Mouse (Mus musculus) MEL (cell line): ENCODE measurements around the gene Yrdc.

Source experiments
- CHD1 ChIP-seq: IDR thresholded peaks from 2 replicates; pipeline ENCODE4 v1.6.1; 2012; ENCODE audit warnings: low read depth, mild to moderate bottlenecking, inconsistent platforms, low read length, improper control_type of control experiment
- CTCF ChIP-seq, 3 experiments: IDR thresholded peaks in 2 of 3; conservative IDR thresholded peaks in 1 of 3; 2 replicates each; pipeline ENCODE4 v1.5.1; 2011 to 2012; ENCODE audit warnings: low read length in 3 of 3, low read depth in 2 of 3, mild to moderate bottlenecking in 2 of 3, improper control_type of control experiment in 1 of 3, inconsistent platforms in 1 of 3, mixed read lengths in 1 of 3, moderate library complexity in 1 of 3; ENCODE audit not compliant: control insufficient read depth in 1 of 3, insufficient read depth in 1 of 3, poor library complexity in 1 of 3, severe bottlenecking in 1 of 3
- E2F4 ChIP-seq: IDR thresholded peaks from 2 replicates; pipeline ENCODE4 v1.6.1; 2011; ENCODE audit warnings: low read depth, low read length, improper control_type of control experiment, borderline replicate concordance
- GABPA ChIP-seq: IDR thresholded peaks from 2 replicates; pipeline ENCODE4 v1.6.1; 2012; ENCODE audit warnings: low read depth, mild to moderate bottlenecking, inconsistent platforms, low read length, improper control_type of control experiment, moderate library complexity
- HCFC1 ChIP-seq: IDR thresholded peaks from 2 replicates; pipeline ENCODE4 v1.6.1; 2012; ENCODE audit warnings: low read depth, mild to moderate bottlenecking, inconsistent platforms, low read length, improper control_type of control experiment, moderate library complexity
- MEF2A ChIP-seq: IDR thresholded peaks from 2 replicates; pipeline ENCODE4 v1.6.1; 2014; ENCODE audit warnings: low read depth, mild to moderate bottlenecking, inconsistent platforms, low read length, improper control_type of control experiment; ENCODE audit not compliant: poor library complexity, insufficient replicate concordance, severe bottlenecking; ENCODE audit errors: extremely low read depth
- MYC ChIP-seq: IDR thresholded peaks from 2 replicates; pipeline ENCODE4 v1.6.1; 2011; ENCODE audit warnings: low read depth, mild to moderate bottlenecking, low read length, improper control_type of control experiment, moderate library complexity
- NRF1 ChIP-seq: IDR thresholded peaks from 2 replicates; pipeline ENCODE4 v1.6.1; 2014; ENCODE audit warnings: low read depth, mild to moderate bottlenecking, inconsistent platforms, low read length, improper control_type of control experiment, moderate library complexity; ENCODE audit not compliant: poor library complexity, insufficient read depth, severe bottlenecking
- POLR2A ChIP-seq, 2 experiments: IDR thresholded peaks; 2 replicates each; pipeline ENCODE4 v1.6.1; 2011 to 2012; ENCODE audit warnings: low read length in 2 of 2, mild to moderate bottlenecking in 2 of 2, control low read depth in 1 of 2, improper control_type of control experiment in 1 of 2, low read depth in 1 of 2, moderate library complexity in 1 of 2; ENCODE audit not compliant: control insufficient read depth in 1 of 2, insufficient read depth in 1 of 2, poor library complexity in 1 of 2
- POLR2AphosphoS5 ChIP-seq: IDR thresholded peaks from 2 replicates; pipeline ENCODE4 v1.6.1; 2012; ENCODE audit warnings: low read depth, borderline replicate concordance, mild to moderate bottlenecking, inconsistent platforms, low read length, moderate library complexity, mixed read lengths
- USF1 ChIP-seq: IDR thresholded peaks from 2 replicates; pipeline ENCODE4 v1.6.1; 2014; ENCODE audit warnings: low read depth, mild to moderate bottlenecking, inconsistent platforms, low read length, improper control_type of control experiment, moderate library complexity
- ZKSCAN1 ChIP-seq: IDR thresholded peaks from 2 replicates; pipeline ENCODE4 v1.6.1; 2012; ENCODE audit warnings: low read depth, mild to moderate bottlenecking, inconsistent platforms, low read length, improper control_type of control experiment, moderate library complexity

DNA sequence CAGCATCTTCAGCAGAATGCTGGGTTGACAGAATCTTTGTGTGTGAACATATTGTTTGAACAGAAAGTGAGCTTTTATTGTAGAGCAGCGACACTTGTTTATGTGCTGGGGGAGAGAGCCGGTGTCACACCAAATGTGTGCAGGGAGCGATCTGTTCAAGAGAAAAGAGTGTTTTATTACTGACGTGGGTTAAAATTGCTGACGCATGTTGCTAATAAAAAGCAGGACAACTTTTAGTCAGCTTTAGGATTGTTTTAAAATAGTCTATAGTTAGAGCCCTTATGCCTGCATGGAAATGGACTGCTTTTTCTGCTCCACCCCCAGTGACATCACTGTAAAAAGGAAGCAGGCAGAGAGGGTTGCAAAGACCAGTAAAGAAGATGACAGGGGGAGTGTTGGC lies 40.4 kb downstream of the Yrdc start:
- no peak for TF ChIP-seq MYC
- no peak for TF ChIP-seq POLR2A (IDR thresholded peaks at IDR 0.05; ENCODE audit: control insufficient read depth in 1 of 2, insufficient read depth in 1 of 2, low read depth in 1 of 2, low read length in 2 of 2, poor library complexity in 1 of 2)
- no peak for TF ChIP-seq CHD1
- no peak for TF ChIP-seq E2F4
- no peak for TF ChIP-seq CTCF (IDR thresholded peaks at IDR 0.05 in 2 of 3, conservative IDR thresholded peaks at IDR 0.05 in 1 of 3; ENCODE audit: control insufficient read depth in 1 of 3, insufficient read depth in 1 of 3, low read depth in 2 of 3, low read length in 3 of 3, poor library complexity in 1 of 3, severe bottlenecking in 1 of 3)
- no peak for TF ChIP-seq POLR2AphosphoS5
- TF ChIP-seq HCFC1 = no peak
- no peak for TF ChIP-seq MEF2A
- no peak for TF ChIP-seq ZKSCAN1
- TF ChIP-seq NRF1 = no peak
- TF ChIP-seq USF1 = no peak
- TF ChIP-seq GABPA = no peak
